Mouse (Mus musculus): ENCODE measurements around the gene Pclaf. TPM values are rescaled to one million over a fixed set of nuclear protein-coding genes. Genes with fewer than 3 reads are reported as not detected.

Pclaf gene
- total RNA-seq (2014; fragmentation: Nextera tagmentation) (39.0 and 59.8 TPM in 2 replicates), total RNA-seq (2017) (79.5 and 86.8 TPM in 2 replicates)

DNA sequence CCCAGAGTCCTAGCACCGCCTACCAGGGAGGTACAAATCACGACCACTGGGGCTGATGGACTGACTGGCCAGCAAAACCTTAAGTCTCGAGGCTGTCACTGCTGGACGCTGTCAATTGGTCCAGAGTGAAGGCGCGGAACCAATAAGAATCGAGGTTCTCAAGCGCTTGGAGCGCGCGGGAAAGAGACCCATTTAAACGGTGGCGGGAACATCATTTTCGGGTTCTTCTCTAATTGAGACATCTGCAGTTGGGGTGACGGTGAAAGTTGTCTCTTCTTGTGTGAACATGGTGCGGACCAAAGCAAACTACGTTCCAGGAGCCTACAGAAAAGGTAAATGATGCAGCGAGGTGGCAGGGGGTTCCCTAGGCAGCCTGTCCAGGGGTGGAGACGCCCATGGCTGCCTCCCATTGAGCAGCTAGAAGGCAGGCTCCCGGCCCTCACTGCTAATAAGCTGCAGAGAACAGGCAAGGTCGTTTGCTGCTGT, at the start of gene Pclaf:
TSS of gene Pclaf (plus strand) at position 95 of the 486 bp plus-strand sequence.
- ATAC-seq (replicated peaks; ENCODE audit: low FRiP score, low TSS enrichment, poor library complexity, severe bottlenecking) = peak; percentile 97

GRCm38 (mm10) chr9:65844421-65845165, 45.4 kb upstream of the Pclaf start:
- no peak for ATAC-seq (replicated peaks; ENCODE audit: low FRiP score, low TSS enrichment, poor library complexity, severe bottlenecking)

GRCm38 (mm10) chr9:65848154-65848553, 41.9 kb upstream of the Pclaf start:
- ATAC-seq (replicated peaks; ENCODE audit: low FRiP score, low TSS enrichment, poor library complexity, severe bottlenecking) = peak; percentile 34; the same call in 1 of the 2 replicates

DNA sequence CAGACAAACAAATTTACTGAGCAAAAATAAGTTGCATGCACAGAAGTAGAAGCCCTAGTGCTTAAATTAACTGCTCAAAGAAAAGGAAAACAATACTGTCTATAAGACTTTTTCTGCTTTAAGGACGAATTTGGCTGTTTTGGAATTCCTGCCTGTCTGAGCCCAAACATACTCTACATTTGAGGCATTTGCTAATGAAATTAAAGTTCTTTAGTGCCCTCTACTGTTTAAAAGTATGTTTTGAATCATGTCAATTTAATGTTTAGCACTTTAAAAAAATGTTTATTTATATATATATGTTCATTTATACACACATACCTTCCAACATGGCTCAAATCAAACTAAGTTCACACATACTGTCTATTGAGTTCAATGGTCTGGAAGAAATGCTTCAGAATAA, 39.8 kb upstream of the Pclaf start:
- no peak for ATAC-seq (replicated peaks; ENCODE audit: low FRiP score, low TSS enrichment, poor library complexity, severe bottlenecking)

GRCm38 (mm10) chr9:65859656-65860055, 30.4 kb upstream of the Pclaf start:
- no peak for ATAC-seq (replicated peaks; ENCODE audit: low FRiP score, low TSS enrichment, poor library complexity, severe bottlenecking)

DNA sequence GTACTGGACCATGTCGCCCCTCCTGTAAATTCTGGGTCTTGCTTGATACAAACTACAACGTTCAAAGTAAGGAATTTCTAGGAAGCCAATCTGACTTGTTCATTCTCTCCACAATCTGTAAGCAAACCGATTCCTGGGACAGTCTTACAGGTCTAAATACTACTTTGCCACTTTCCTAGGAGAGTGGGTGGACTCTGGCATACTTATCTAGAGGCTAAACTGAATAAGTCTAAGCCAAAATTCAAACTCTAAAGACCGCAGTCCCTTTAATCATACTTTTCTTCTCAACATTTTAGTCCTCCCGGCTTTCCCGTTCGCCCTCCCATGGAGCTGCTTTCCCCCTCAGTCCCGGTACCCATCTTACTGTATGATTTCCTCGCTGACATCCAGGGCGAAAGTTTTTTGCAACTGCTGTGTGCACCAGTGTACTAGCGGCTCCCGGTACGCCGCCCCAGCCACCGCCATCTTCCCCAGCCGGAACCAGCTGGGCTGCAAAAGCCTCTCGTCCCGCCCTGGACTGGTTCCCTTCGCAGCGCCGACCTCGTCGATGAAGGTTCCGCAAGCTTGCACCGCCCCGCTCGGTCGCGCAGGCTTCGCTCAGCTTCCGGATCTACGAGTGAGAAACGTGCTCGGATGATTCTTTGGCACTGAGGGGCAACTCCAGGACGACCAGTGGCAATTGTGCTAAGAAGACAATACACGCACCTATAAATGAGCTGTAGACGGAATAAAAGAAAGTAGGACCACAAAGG, 5.3 kb upstream of the Pclaf start:
- peak; percentile 100 for ATAC-seq (replicated peaks; ENCODE audit: low FRiP score, low TSS enrichment, poor library complexity, severe bottlenecking)

GRCm38 (mm10) chr9:65891126-65891525, 1.1 kb downstream of the Pclaf start:
- ATAC-seq (replicated peaks; ENCODE audit: low FRiP score, low TSS enrichment, poor library complexity, severe bottlenecking) = no peak

DNA sequence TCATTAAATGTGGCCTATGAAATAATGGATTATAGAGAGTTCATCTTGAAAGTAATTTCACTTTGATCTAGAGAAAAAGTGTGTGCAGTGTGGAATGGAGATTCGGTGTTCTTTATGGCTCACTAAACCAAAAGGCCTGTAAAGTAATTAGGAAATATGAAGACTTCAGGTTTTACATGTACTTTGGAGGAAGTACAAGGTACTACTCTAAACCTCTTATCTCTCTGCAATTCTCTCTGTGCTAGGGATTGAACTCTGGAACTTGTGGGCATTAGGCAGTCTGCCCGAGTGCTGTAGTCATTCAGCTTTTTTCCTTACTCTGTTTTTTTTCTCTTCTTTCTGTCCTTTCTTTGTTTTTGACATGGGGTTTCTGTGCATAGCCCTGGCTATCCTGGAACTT, 6.9 kb downstream of the Pclaf start:
- ATAC-seq (replicated peaks; ENCODE audit: low FRiP score, low TSS enrichment, poor library complexity, severe bottlenecking) = no peak

DNA sequence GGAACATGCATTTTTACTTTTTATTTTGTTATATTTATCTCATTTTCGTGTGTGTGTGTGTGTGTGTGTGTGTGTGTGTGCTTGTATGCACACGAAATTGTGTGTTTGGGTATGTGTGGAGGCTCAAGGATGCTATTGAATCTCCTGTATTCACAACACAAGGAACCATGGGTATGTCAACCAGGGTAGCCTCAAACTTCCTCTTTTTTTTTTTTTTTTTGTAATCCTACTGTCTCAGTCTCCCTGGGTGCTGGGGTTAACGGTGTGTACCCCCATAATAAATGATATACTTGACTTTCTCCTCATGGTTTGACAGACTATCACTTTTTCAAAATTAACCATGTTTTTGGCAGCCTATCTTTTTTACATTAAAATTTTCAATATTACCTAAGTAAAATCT, 12.8 kb downstream of the Pclaf start:
- no peak for ATAC-seq (replicated peaks; ENCODE audit: low FRiP score, low TSS enrichment, poor library complexity, severe bottlenecking)

DNA sequence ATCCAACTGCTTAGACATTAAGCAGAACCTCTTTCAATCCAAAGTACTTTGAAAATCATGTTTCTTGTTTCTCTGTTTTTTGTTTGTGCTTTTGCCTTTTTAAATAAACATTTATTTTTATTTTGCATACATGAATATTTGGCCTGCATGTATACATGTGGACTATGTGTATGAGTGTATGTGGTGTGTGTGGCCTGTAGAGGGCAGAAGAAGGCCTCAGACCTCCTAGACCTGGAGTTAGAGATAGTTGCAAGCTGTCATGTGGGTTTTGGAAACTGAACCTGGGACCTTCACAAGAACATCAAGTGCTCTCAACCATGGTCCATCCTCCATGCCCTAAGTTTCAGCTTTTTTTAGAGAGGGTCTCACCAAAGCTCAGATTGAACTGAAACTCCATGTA, 13.4 kb downstream of the Pclaf start:
- ATAC-seq (replicated peaks; ENCODE audit: low FRiP score, low TSS enrichment, poor library complexity, severe bottlenecking) = peak; percentile 59; the same call in 1 of the 2 replicates

DNA sequence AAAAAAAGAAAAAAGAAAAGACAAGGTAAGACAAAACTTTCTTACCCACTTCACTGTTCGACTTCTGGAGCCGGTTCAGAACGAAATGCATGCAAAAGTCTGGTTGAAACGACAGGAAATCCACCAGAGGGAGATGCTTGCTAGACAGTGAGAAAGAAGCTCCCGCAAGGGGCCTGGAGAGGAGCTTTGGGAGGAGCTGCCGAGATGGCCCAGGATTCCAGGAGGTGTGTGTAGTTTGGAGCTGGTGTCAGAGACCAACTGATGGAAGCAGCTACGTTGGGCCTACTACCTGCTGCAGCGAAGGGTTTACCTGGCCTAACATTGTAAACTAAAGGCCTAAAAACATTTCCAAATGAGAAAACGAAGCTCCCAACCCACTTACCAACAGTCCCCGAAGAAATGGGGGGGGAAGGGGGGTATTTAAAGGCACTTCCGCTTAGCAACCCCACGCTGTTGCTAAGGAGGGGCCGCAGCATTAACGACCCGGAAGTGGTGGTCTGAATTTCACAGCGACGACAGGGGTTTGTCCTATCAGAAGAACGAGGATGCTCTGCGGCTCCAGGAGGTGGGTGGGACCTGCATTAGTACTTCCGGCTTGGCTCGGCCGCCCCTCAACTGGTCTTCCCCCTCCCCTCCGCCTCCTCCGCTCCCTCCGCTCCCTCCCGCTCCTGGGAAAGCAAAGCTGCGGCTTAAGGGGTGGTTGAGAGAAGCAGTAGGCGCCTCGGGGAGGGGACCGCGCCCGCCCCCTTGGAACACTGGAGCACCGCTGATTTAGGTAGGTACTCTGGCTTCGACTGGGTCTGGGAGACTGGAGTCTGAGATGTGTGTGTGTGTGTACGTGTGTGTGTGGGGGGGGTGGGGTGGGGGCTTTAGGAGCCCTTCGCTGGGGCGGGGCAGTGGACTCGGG, 18.6 kb downstream of the Pclaf start, which contains the start of the genes Trip4 and Csnk1g1:
TSS of gene Trip4 (minus strand) at position 401 of the 907 bp plus-strand sequence.
TSS of gene Csnk1g1 (plus strand) at position 531 of the 907 bp plus-strand sequence.
- peak; percentile 98 for ATAC-seq (replicated peaks; ENCODE audit: low FRiP score, low TSS enrichment, poor library complexity, severe bottlenecking)

DNA sequence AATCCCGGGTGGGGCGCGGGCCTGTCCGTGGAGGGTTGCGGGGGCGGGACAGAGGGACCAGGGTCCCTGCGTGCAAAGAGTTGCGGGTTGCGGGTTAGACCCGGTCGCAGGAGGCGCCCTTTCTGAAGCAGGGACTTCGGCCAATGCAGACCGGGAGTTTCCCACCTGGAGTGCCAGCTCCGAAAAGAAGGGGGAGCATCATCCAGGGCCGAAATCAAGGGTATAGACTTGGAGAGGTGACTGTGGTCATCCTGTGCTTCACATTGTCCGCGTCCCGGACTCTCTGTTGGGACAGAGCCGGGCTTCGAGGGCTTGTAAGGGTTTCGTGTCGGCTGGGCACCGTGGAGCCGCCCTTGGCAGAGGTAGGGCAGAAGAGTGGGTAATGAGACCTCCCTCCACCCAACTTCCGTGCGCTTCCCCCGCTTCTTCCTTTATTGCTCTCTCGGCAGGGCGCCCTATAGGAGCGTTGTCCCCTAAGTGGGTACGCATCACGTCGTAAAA, 19.3 kb downstream of the Pclaf start:
- peak; percentile 50 for ATAC-seq (replicated peaks; ENCODE audit: low FRiP score, low TSS enrichment, poor library complexity, severe bottlenecking)

- no peak for ATAC-seq (replicated peaks; ENCODE audit: low FRiP score, low TSS enrichment, poor library complexity, severe bottlenecking)
Measured at GRCm38 (mm10) chr9:65909837-65910236, 19.8 kb downstream of the Pclaf start.

DNA sequence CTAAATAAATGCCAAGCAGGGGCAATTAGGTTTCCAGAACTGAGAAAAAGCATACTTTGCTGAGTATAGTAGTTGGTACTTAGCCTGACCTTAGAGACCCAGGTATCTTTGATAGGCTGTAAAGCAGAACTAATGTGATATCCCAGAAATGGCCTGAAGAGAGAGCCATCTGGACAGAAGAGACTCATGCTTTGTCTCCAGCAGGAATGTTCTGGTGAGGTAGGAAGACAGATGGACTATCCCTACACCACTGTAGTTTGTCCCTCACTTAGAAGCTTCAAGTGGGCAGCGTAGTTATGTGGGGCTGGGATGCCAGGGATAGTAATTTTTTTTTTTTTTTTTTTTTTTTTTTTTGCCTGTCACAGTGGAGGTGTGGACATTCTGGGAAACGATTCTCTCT, 23.9 kb downstream of the Pclaf start:
- ATAC-seq (replicated peaks; ENCODE audit: low FRiP score, low TSS enrichment, poor library complexity, severe bottlenecking) = no peak

GRCm38 (mm10) chr9:65917015-65917414, 27.0 kb downstream of the Pclaf start:
- no peak for ATAC-seq (replicated peaks; ENCODE audit: low FRiP score, low TSS enrichment, poor library complexity, severe bottlenecking)

- no peak for ATAC-seq (replicated peaks; ENCODE audit: low FRiP score, low TSS enrichment, poor library complexity, severe bottlenecking)
Measured at GRCm38 (mm10) chr9:65928456-65928855, 38.4 kb downstream of the Pclaf start.

DNA sequence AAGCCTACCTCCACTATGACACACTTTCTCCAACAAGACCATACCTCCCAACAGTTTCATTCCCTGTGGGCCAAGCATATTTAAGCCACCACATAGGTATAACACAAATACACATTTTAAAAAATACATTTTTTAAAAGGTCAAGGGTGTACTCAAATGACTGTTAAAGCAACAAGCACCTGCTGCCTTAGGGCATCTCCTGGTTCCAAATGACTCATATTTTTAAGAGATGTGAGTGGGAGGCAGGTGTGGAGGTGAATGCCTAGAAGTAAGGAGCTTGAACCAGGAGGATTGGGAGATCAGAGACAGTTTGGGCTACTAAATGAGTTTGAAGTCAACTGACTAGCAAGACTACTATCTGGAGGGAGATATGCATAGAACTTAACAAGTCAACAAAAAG, 39.8 kb downstream of the Pclaf start:
- no peak for ATAC-seq (replicated peaks; ENCODE audit: low FRiP score, low TSS enrichment, poor library complexity, severe bottlenecking)

DNA sequence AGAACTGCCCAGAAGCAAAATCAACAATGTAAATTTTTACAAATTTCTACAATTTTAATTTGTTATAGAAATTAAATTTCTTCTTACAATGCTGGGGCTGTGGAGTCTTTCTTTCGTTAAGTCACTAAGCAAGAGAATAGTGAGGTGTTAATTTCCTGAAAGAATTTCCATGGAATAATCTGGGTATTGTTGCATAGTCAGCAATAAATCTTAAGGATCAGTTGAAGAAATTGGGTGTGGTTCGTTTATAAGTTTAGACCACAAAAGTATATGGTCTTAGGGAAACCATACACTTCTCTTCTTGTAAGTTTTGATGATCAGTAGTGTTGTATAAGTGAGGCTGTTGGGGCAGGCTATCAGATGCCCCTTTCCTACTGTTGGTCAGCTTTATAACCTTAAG, 47.5 kb downstream of the Pclaf start:
- ATAC-seq (replicated peaks; ENCODE audit: low FRiP score, low TSS enrichment, poor library complexity, severe bottlenecking) = no peak

- no peak for ATAC-seq (replicated peaks; ENCODE audit: low FRiP score, low TSS enrichment, poor library complexity, severe bottlenecking)
Measured at GRCm38 (mm10) chr9:65951082-65951587, 61.1 kb downstream of the Pclaf start.

Measured in megakaryocyte-erythroid progenitor cell, adult 5-6 weeks (primary cell).